Mouse (Mus musculus) megakaryocyte, embryonic 14.5 days (primary cell): ENCODE results near the gene Arhgap20.

ENCODE experiments used
- FLI1 ChIP-seq: IDR thresholded peaks from 2 replicates; pipeline ENCODE4 v1.6.1; 2012; ENCODE audit warnings: low read length, inconsistent platforms, mixed read lengths
- GATA1 ChIP-seq: IDR thresholded peaks from 3 replicates; pipeline ENCODE4 v1.6.1; 2012; ENCODE audit warnings: mixed read lengths, low read length, inconsistent platforms, borderline replicate concordance

GRCm38 (mm10) chr9:51837716-51838115, 72.6 kb downstream of the Arhgap20 start:
- TF ChIP-seq GATA1 (no peak), FLI1 (no peak)
